Mouse (Mus musculus) left cerebral cortex, postnatal 36 days (tissue): ENCODE results near the gene Gxylt1. TPM values are rescaled to one million over a fixed set of nuclear protein-coding genes. Genes with fewer than 3 reads are reported as not detected.
"Not testable (repeated sequence)": the region's sequence is repeated elsewhere in the genome, so short reads cannot be mapped to it uniquely, and the experiment has no call there.

Source experiments
- DNase-seq, 2 experiments: peaks; one replicate each; pipeline ENCODE4 v3.0.0; 2021 to 2022; ENCODE audit warnings: low spot score in 2 of 2, mixed read lengths in 1 of 2
- intact Hi-C: fragments of 180-260 bp; cut with DNase I; formaldehyde crosslinking; loops from one replicate; pipeline ENCODE4 v1.15.1; 2025
- total RNA-seq, 2 experiments: library from RNA; stranded (reverse); gene quantifications; 2 replicates each; pipeline ENCODE4 v1.2.3; 2021

Gxylt1 gene
- total RNA-seq, 2 experiments from 2014 or later: 9.9 to 13.0 TPM

- intact Hi-C loops: loop anchor here (1.0 to 10.0 kb wide), 2 partner anchors 173 to 309 kb away; no protein-coding TSS in a partner anchor
- DNase-seq: peak in 1 of 2 experiments; percentile 38
Observed at GRCm38 (mm10) chr15:93265728-93266127, 9.3 kb downstream of the Gxylt1 start.

DNA sequence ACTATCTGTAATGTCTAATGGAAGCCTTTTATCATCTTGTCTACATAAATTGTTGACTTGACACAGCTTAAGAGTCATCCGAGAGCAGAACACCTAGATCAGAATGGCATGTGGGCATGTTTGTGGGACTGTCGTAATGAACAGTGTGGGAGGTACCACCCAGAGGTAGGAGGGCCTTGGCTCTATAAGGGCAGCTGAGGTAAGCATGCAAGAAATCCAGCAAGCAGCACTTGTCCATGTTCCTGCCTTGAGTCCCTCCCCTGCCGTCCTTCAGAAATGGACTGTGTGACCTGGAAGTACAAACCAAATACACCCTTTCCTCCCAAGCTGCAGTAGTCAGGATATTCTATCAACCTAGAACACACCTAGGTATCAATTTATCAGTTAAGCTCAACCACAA lies 9.7 kb downstream of the Gxylt1 start:
- intact Hi-C loops: loop anchor here (1.0 to 10.0 kb wide), 2 partner anchors 173 to 310 kb away; no protein-coding TSS in a partner anchor
- no peak for DNase-seq

- no peak for DNase-seq
- intact Hi-C loops: loop anchor here (10.0 kb wide), 1 partner anchor 311 kb away; no protein-coding TSS in a partner anchor
Observed at GRCm38 (mm10) chr15:93264221-93264620, 10.8 kb downstream of the Gxylt1 start.

- no peak for DNase-seq
- intact Hi-C loops: loop anchor here (10.0 kb wide), 1 partner anchor 311 kb away; no protein-coding TSS in a partner anchor
Observed at GRCm38 (mm10) chr15:93263566-93263965, 11.4 kb downstream of the Gxylt1 start.

DNA sequence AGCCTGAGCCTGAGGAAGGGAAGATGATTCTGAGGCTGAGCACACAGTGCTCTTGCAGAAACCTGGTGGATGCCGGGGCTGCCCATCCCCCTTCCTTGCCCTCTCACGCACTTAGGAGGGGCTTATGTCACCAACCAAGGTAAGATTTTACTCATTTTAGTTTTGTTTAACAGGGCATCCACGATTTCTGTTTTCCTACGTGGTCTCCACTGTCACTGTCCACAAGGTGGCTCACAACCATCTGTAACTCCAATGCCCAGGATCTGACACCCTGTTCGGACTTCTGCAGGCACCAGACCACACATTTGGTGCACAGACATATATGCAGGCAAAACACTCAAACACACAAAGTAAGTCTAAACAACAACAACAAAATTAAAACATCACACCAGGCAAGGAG lies 12.2 kb downstream of the Gxylt1 start:
- no peak for DNase-seq
- intact Hi-C loops: loop anchor here (10.0 kb wide), 1 partner anchor 312 kb away; no protein-coding TSS in a partner anchor

DNA sequence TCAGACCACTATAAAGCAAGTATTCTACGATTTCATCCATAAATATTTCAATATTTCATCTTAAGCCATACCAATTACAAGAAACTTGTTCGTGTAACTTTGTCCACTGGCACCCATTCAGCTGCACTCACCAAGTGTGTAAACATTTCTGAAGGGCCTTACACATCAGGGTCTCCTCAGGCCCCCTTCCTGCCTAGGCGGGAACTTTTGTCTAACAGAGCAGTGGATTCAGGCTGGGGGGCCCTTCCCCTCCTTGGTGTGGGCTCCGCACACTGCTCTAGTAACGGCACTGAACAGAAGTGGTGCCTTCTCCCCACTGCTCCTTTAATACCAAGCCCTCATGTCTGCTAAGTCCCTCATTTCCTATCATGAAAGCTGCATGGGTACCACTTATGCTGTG lies 12.7 kb downstream of the Gxylt1 start:
- intact Hi-C loops: loop anchor here (10.0 kb wide), 1 partner anchor 313 kb away; no protein-coding TSS in a partner anchor
- DNase-seq: no peak

- no peak for DNase-seq
- intact Hi-C loops: loop anchor here (10.0 kb wide), 1 partner anchor 315 kb away; no protein-coding TSS in a partner anchor
Observed at GRCm38 (mm10) chr15:93259933-93260332, 15.0 kb downstream of the Gxylt1 start.

DNA sequence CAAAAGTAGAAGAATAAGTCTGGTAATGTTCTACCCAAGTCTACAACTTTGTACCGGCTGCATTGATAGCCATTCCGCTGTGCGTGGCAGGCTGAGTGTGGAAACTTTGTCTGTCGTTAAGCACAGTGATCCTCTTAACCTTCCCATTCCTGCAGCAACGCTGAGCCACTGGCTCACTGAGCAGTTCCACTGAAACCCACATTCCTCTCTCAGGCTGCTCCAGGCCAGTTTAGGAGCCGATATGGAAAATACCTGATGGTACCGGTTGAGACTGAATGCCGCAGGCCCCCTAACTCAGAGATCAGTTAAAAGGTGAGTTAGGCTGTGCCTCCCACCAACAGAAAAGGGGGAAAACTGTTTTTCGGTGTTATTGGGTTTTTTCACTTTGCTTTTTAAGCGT lies 19.7 kb downstream of the Gxylt1 start:
- intact Hi-C loops: no loop called here
- DNase-seq: no peak

- intact Hi-C loops: no loop called here
Observed at GRCm38 (mm10) chr15:93253172-93253571, 21.8 kb downstream of the Gxylt1 start.

DNA sequence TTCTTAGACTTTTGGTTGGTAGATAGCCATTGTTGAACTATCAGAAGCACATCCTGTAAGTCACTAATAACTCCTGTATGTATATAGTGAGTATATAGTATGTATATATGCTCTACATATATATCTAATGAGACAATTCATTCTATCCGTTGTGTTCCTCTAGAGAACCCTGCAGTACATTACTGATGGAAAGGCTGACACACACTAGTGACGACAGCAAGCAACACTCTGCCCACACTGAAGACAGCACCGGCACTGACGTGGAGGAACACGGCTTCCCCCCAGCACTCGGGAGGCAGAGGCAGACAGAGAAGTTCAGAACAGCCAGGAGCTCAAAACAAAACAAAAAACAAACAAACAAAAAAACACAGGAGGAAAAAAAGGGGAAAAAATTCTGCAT lies 22.6 kb downstream of the Gxylt1 start:
- DNase-seq: peak in 1 of 2 experiments; percentile 40
- intact Hi-C loops: no loop called here

More at GRCm38 (mm10) chr15:93253172-93253571, 21.8 kb downstream of the Gxylt1 start:
- no peak for DNase-seq

GRCm38 (mm10) chr15:93251553-93252250 lies 23.3 kb downstream of the Gxylt1 start:
- peak; percentile 21 to 26 for DNase-seq
- intact Hi-C loops: no loop called here

DNA sequence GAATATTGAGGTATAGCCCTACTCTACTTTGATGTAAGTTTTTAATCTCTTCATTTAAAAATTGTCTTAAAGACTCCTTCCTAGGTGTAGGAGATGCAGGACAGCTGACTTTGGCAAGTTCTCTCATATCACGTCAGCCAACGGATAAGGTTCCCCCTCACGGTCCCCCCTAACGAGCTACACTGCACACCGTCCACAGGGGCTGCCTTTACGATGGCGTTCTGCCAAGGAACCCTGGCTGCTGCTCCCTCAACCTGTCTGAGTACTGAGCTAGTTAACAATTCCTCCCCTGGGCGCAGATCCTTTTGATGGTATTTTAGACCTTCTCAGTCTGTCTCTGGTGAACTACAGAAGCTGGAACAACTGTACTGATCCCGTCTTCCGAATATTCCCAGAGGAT lies 31.8 kb downstream of the Gxylt1 start:
- no peak for DNase-seq
- intact Hi-C loops: no loop called here

DNA sequence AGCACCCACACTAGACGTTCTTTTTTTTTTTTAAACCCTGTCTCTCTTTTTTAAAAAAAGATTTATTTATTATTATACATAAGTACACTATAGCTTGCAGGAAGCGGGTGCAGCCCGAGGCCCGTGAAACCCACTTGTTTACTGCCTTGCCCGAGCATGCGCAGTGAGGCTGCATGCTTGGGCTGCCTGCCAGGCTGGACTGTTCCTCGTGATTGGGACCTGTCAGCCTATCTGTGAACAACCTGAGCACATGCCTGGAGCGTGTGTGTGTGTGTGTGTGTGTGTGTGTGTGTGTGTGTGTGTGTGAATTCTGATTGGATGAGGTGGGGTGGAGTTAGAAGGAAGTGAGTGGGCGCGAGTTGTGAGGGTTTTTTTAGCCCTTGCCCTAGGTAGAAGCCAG lies 38.5 kb downstream of the Gxylt1 start:
- DNase-seq, intact Hi-C loops: not testable (repeated sequence)

DNA sequence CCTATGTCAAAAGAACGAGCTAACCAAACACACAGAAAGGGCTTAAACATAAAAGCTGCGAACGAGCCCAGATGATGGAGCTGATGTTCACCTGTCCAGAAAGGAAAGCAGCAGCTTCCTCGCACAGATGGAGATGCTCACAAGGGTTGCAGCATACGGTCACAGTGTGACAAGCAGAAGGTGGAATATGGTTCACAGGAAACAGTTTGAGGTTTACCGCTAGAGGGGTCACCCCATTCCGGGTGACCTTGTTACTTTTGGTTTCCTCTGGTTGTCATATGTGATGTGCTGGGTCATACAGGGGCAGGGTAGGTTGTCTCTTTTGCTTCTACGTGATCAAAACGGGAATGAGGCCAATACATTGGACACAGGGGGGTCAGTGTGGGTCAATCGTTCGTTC lies 46.0 kb downstream of the Gxylt1 start:
- no peak for DNase-seq
- intact Hi-C loops: no loop called here

DNA sequence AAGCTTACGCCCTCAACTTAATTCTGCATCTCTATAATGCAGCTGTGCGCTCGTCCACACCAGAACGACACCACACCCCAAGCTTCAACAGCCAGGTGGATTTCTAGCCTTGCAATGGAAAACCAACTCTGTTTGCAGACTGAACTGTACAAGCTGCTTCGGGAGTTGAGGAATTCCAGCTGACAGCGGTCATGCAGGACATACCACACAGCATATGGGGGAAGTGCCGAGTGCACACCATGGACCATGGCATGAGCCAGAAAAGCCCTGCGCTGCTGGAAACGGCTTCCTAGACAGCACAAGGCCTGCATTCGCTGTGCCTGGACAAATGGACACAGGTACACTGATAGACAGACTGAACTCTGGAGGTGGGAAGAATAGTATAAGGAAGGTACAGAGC lies 46.6 kb downstream of the Gxylt1 start:
- intact Hi-C loops: no loop called here
- DNase-seq: no peak

- intact Hi-C loops: no loop called here
- peak; percentile 27 to 39 for DNase-seq
Observed at GRCm38 (mm10) chr15:93227764-93228079, 47.3 kb downstream of the Gxylt1 start.

DNA sequence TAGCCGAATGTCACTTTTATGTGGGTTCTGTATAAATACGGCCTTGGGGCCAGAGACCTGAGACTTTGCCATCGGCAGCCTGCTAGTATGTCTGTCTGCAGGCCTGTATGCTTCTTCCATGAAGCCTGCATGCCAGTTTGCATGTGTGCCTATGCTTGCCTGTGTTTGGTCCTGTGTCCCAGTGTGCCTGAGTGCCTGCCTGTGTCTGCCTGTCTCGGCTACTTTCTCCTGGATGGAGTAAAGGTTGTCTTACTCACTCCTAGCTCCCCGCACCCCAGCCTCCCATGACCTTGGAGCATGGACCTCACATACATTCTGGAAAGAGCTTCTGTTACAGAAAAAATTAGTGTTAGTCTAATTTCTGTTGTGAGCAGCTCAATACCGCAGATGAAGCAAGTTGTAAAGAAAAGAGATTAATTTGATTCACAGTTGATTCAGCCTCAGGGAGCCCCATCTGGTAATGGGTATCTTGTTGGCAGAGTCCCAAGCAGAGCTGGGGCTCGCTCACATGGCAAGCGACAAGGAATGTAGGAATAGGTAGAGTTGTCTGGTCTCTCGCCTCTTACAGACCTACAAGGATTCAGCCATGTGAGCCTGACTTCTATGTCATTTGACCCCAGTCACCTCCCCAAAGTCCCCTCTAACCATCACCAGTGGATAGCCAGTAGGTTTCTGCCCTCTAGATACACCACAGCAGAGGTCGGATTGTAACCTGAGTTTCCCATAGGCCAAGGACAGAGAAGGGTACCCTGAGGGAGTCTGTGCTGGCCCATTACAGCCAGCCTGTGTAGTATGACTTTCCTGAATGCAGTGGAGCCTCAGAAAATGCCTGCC lies 47.8 kb downstream of the Gxylt1 start:
- intact Hi-C loops: no loop called here
- DNase-seq: no peak

- DNase-seq: no peak
- intact Hi-C loops: no loop called here
Observed at GRCm38 (mm10) chr15:93222475-93222874, 52.5 kb downstream of the Gxylt1 start.

GRCm38 (mm10) chr15:93212617-93213016 lies 62.4 kb downstream of the Gxylt1 start:
- DNase-seq: no peak
- intact Hi-C loops: loop anchor here (10.0 kb wide), 1 partner anchor 948 kb away; no protein-coding TSS in a partner anchor

DNA sequence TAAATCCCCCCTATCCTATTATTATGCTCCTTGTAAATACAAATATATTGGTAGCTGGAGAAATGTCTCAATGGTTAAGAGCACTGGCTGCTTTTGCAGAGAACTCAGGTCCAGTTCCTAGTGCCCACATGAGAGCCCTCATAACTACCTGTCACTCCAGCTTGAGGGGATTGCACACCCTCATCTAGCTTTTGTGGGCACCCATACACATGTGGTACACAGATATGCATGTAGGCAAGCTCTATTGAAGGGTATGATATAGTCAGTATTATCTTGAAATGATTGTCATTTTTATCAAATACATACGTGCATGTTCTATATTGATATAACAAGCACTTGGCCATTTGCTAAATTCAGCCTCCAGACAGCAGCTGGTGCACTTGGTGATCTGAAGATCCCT lies 70.1 kb downstream of the Gxylt1 start:
- DNase-seq: no peak
- intact Hi-C loops: no loop called here

- intact Hi-C loops: no loop called here
- DNase-seq: no peak
Observed at GRCm38 (mm10) chr15:93201956-93202355, 73.0 kb downstream of the Gxylt1 start.
